Mouse (Mus musculus) CH12.LX (cell line): ENCODE measurements around the gene Otud1. TPM values are rescaled to one million over a fixed set of nuclear protein-coding genes. Genes with fewer than 3 reads are reported as not detected.

ENCODE experiments used
- DNase-seq: peaks from one replicate; pipeline ENCODE4 v3.0.0-alpha.2; 2013; ENCODE audit errors: extremely low read depth
- H3K27ac ChIP-seq: 2 replicates; pipeline ENCODE4 v1.5.1; 2012; ENCODE audit warnings: low read depth, mild to moderate bottlenecking, control low read depth, moderate library complexity; ENCODE audit not compliant: insufficient read depth
- H3K27me3 ChIP-seq: replicated peaks from 2 replicates; pipeline ENCODE3; 2012; ENCODE audit warnings: inconsistent platforms
- H3K36me3 ChIP-seq, 2 experiments: replicated peaks in 1 of 2; 2 replicates each; pipeline versions ENCODE3 to v1.6.1; 2012; ENCODE audit warnings: inconsistent platforms in 1 of 2, low read length in 1 of 2, mild to moderate bottlenecking in 1 of 2, mixed read lengths in 1 of 2, moderate library complexity in 1 of 2; ENCODE audit not compliant: control insufficient read depth in 1 of 2, insufficient read depth in 1 of 2
- H3K4me1 ChIP-seq, 2 experiments: 2 replicates each; pipeline ENCODE4 v1.6.1; 2012; ENCODE audit warnings: inconsistent platforms in 1 of 2, moderate library complexity in 1 of 2; ENCODE audit not compliant: insufficient read depth in 2 of 2, control insufficient read depth in 1 of 2
- H3K4me2 ChIP-seq: 2 replicates; pipeline ENCODE4 v1.6.1; 2012; ENCODE audit warnings: low read depth, mild to moderate bottlenecking, control low read depth; ENCODE audit not compliant: poor library complexity, insufficient read depth, severe bottlenecking
- H3K4me3 ChIP-seq, 3 experiments: fragments of 150-350 bp in 1 of 3; sonication (generic) in 1 of 3; replicated peaks in 1 of 3; 2 replicates each; pipeline versions ENCODE3 to v1.5.1; 2011 to 2012; ENCODE audit warnings: low read depth in 2 of 3, low read length in 2 of 3, mild to moderate bottlenecking in 2 of 3, moderate library complexity in 2 of 3, control low read depth in 1 of 3, improper control_type of control experiment in 1 of 3, inconsistent platforms in 1 of 3, mixed read lengths in 1 of 3; ENCODE audit not compliant: poor library complexity in 1 of 3
- H3K79me2 ChIP-seq: replicated peaks from 2 replicates; pipeline ENCODE4 v1.6.1; 2012; ENCODE audit warnings: mild to moderate bottlenecking, moderate library complexity; ENCODE audit not compliant: control insufficient read depth, poor library complexity, insufficient read depth, severe bottlenecking; ENCODE audit errors: extremely low read depth
- H3K9ac ChIP-seq: 2 replicates; pipeline ENCODE4 v1.6.1; 2012; ENCODE audit warnings: low read depth, mild to moderate bottlenecking, control low read depth, moderate library complexity; ENCODE audit not compliant: insufficient read depth
- H3K9me3 ChIP-seq: replicated peaks from 2 replicates; pipeline ENCODE3; 2012; ENCODE audit warnings: low read length, inconsistent platforms, mixed read lengths
- BHLHE40 ChIP-seq: IDR thresholded peaks from 2 replicates; pipeline ENCODE4 v1.6.1; 2011; ENCODE audit warnings: mild to moderate bottlenecking, low read depth, low read length, improper control_type of control experiment
- CHD2 ChIP-seq: IDR thresholded peaks from 2 replicates; pipeline ENCODE4 v1.6.1; 2011; ENCODE audit warnings: low read length, improper control_type of control experiment
- HCFC1 ChIP-seq: IDR thresholded peaks from 2 replicates; pipeline ENCODE4 v1.6.1; 2012; ENCODE audit warnings: low read depth, mild to moderate bottlenecking, inconsistent platforms, low read length, improper control_type of control experiment
- IRF4 ChIP-seq: IDR thresholded peaks from 2 replicates; pipeline ENCODE4 v1.6.1; 2014; ENCODE audit warnings: low read depth, mild to moderate bottlenecking, inconsistent platforms, low read length, improper control_type of control experiment
- JUND ChIP-seq: conservative IDR thresholded peaks from 2 replicates; pipeline ENCODE4 v1.6.1; 2011; ENCODE audit warnings: low read depth, low read length, improper control_type of control experiment
- KAT2A ChIP-seq: IDR thresholded peaks from 2 replicates; pipeline ENCODE4 v1.6.1; 2012; ENCODE audit warnings: low read length, improper control_type of control experiment, inconsistent platforms; ENCODE audit not compliant: insufficient replicate concordance
- MAFK ChIP-seq: IDR thresholded peaks from 2 replicates; pipeline ENCODE4 v1.6.1; 2011; ENCODE audit warnings: low read length, improper control_type of control experiment; ENCODE audit not compliant: insufficient replicate concordance
- MYC ChIP-seq: IDR thresholded peaks from 2 replicates; pipeline ENCODE4 v1.6.1; 2011; ENCODE audit warnings: low read depth, mild to moderate bottlenecking, improper control_type of control experiment, low read length
- NELFE ChIP-seq: IDR thresholded peaks from 2 replicates; pipeline ENCODE4 v1.6.1; 2011; ENCODE audit warnings: low read depth, low read length, improper control_type of control experiment
- POLR2AphosphoS2 ChIP-seq: IDR thresholded peaks from 2 replicates; pipeline ENCODE4 v1.6.1; 2011; ENCODE audit warnings: low read depth, low read length, improper control_type of control experiment
- RCOR1 ChIP-seq: conservative IDR thresholded peaks from 2 replicates; pipeline ENCODE4 v1.6.1; 2012; ENCODE audit warnings: low read depth, mild to moderate bottlenecking, inconsistent platforms, low read length, improper control_type of control experiment
- SMC3 ChIP-seq: IDR thresholded peaks from 2 replicates; pipeline ENCODE4 v1.6.1; 2011; ENCODE audit warnings: low read depth, low read length, improper control_type of control experiment
- TCF12 ChIP-seq: IDR thresholded peaks from 2 replicates; pipeline ENCODE4 v1.6.1; 2014; ENCODE audit warnings: low read depth, mild to moderate bottlenecking, inconsistent platforms, low read length, improper control_type of control experiment
- ZKSCAN1 ChIP-seq: IDR thresholded peaks from 2 replicates; pipeline ENCODE4 v1.6.1; 2012; ENCODE audit warnings: low read depth, inconsistent platforms, low read length, improper control_type of control experiment, borderline replicate concordance
- dilution Hi-C: fragments of 300-500 bp; cut with MboI; formaldehyde crosslinking; loops from 2 replicates; pipeline ENCODE4 v1.14.3; 2020; ENCODE audit warnings: low sequenced_read_pairs; ENCODE audit not compliant: extremely low pct_unique_long_range_greater_than_20kb, extremely low pct_ligation_motif_present
- in situ Hi-C: fragments of 300-500 bp; cut with MboI; formaldehyde crosslinking; loops from 3 replicates; pipeline ENCODE4 v1.14.3; 2019; ENCODE audit warnings: low sequenced_read_pairs, low pct_ligation_motif_present, low pct_unique_long_range_greater_than_20kb, mixed read lengths
- polyA plus RNA-seq: library from polyadenylated mRNA; unstranded; fragments of >175 nt; gene quantifications from 2 replicates; pipeline ENCODE4 v1.2.1, GENCODE M21; 2012; ENCODE audit warnings: low read depth; ENCODE audit not compliant: insufficient read length
- total RNA-seq, 2 experiments: library from RNA; depleted of rRNA; stranded (reverse); fragments of 300-350 nt in 1 of 2; fragments of >200 nt in 1 of 2; gene quantifications; 2 replicates each; pipeline ENCODE4 v1.2.3; 2012 to 2014

Gene Otud1
- total and polyA plus RNA-seq, 3 experiments = 0.13 to 1.5 (median 1.3) TPM

- no peaks in the 10 kb centered on the region for H3K79me2 ChIP-seq
- H3K36me3 ChIP-seq = no peaks in the 10 kb centered on the region
- no peak overlapping the region for H3K27ac ChIP-seq
- H3K9me3 ChIP-seq = no peaks in the 10 kb centered on the region
- DNase-seq = no peak
- H3K27me3 ChIP-seq = no peaks in the 10 kb centered on the region
- H3K9ac ChIP-seq = no peak overlapping the region
- dilution Hi-C loops = no loop called here
- in situ Hi-C loops = no loop called here
- H3K4me3 ChIP-seq = no peak overlapping the region
- no peak overlapping the region for H3K4me2 ChIP-seq
- H3K4me1 ChIP-seq = peaks cover 0 to 13% of the 10 kb centered on the region in 2 experiments; a peak in 2 of 4 replicates
- no peak for TF ChIP-seq TCF12
- TF ChIP-seq IRF4 = no peak
- no peak for TF ChIP-seq NELFE
- no peak for TF ChIP-seq MAFK
- no peak for TF ChIP-seq SMC3
- no peak for TF ChIP-seq RCOR1
- TF ChIP-seq JUND = no peak
- TF ChIP-seq BHLHE40 = no peak
- no peak for TF ChIP-seq MYC
- no peak for TF ChIP-seq ZKSCAN1
- TF ChIP-seq, all 38 proteins: peak for 0
Observed at GRCm38 (mm10) chr2:19646910-19647309, 10.6 kb upstream of the Otud1 start.

DNA sequence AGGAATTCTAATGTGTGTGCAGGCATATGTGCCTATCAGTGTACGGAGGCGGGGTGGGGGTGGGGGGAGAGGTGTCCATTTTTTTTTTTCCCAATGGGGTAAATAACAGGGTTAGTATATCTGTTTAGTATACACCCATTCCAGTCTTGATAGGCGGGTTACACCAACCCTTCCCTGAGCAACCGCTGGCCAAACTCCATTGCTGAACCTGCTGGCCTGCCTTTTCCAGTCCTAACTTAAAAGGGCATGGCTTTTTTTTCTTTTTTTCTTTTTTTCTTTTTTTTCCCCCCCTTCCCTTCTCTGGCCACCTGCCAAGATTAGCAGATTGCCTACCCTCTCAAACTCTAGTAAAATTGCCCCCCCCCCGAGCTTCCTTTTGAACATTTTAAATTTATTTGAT, 1.1 kb upstream of the Otud1 start:
- H3K27ac ChIP-seq = no peak overlapping the region
- dilution Hi-C loops = no loop called here
- H3K4me2 ChIP-seq = peak overlapping the region; percentile 69; the same call in 1 of the 2 replicates
- no peaks in the 10 kb centered on the region for H3K9me3 ChIP-seq
- DNase-seq = no peak
- H3K79me2 ChIP-seq = no peaks in the 10 kb centered on the region
- in situ Hi-C loops = no loop called here
- no peaks in the 10 kb centered on the region for H3K36me3 ChIP-seq
- H3K9ac ChIP-seq = no peak overlapping the region
- H3K27me3 ChIP-seq = peaks cover 2% of the 10 kb centered on the region
- H3K4me3 ChIP-seq = no peak overlapping the region
- H3K4me1 ChIP-seq = peaks cover 0 to 11% of the 10 kb centered on the region in 2 experiments; a peak in 2 of 4 replicates
- TF ChIP-seq CHD2 (no peak), TCF12 (no peak), POLR2AphosphoS2 (no peak), KAT2A (no peak), ZKSCAN1 (no peak), JUND (no peak), IRF4 (no peak), HCFC1 (no peak)
